ENCODE assay signal across 12 mouse cellular contexts in the genomic region with DNA sequence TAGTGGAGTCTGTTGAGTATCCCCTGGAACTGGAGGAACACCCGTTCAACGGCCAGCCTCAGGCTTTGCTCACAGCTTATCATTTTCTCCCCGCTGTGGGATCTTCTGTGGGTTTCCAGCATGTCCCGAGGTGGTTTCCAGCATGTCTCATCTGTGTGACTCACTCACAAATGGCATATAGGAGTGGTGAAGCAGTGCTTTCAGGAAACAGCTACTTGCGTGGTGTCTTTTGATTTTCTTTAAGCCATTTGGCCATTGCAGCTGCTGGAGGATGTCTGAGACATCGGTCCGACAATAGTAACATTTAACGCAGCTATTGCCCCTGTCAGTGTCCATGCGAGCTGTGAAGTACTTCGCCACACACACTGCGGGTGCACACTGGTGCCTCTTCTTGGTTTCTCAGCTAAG. TPM values are rescaled to one million over a fixed set of nuclear protein-coding genes. Genes with fewer than 3 reads are reported as not detected.
DNase-seq lines count a peak whose midpoint lies in the region; ATAC-seq and TF ChIP-seq lines count a peak whose summit lies in the region.
"Had no signal": no experiment of that assay in that cellular context is flagged by ENCODE, and none has a peak within 500 bp of the region (broad histone marks: within the 10 kb centered on the region; RNA-seq: fewer than 3 reads in every experiment).

No protein-coding gene starts in this region.

- intact Hi-C loops in gastrocnemius, adult 2 months (cut with DNase I) = no loop called here

- peak; percentile 55 for TF ChIP-seq POLR2A in myocyte (IDR thresholded peaks at IDR 0.05; ENCODE audit: insufficient read length, low read depth)

- no peak for TF ChIP-seq CTCF in gastrocnemius, adult 2 months (IDR thresholded peaks at IDR 0.05)

- no peak overlapping the region for H3K4me3 ChIP-seq in gastrocnemius, adult 2 months
- H3K4me3 ChIP-seq in myocyte = no peak overlapping the region
- H3K4me3 ChIP-seq: lung, embryonic 15.5 days had no signal

- peak overlapping the region; percentile 77 for H3K4me2 ChIP-seq in myocyte (ENCODE audit: low read depth)
- H3K4me2 ChIP-seq: lung, embryonic 15.5 days had no signal

- peak; percentile 52 for ATAC-seq in erythroblast, adult 5-6 weeks (replicated peaks; ENCODE audit: low FRiP score, poor library complexity, severe bottlenecking)

- no peaks in the 10 kb centered on the region for H3K79me2 ChIP-seq in myocyte (ENCODE audit: control insufficient read depth, insufficient read depth)

- H3K27ac ChIP-seq in gastrocnemius, adult 2 months = 0 out of 2 replicates have a peak overlapping the region, but pooled peaks have one; percentile 16
- H3K27ac ChIP-seq: kidney, postnatal 0 days; lung, embryonic 15.5 days had no signal

- H3ac ChIP-seq in myocyte (ENCODE audit: control insufficient read depth, insufficient read length) = no peak overlapping the region

- H3K36me3 ChIP-seq in myocyte (ENCODE audit: control insufficient read depth, insufficient read depth) = no peaks in the 10 kb centered on the region
- H3K36me3 ChIP-seq: lung, embryonic 15.5 days had no signal

- H3K27me3 ChIP-seq in myocyte (ENCODE audit: control insufficient read depth, insufficient read depth, insufficient read length) = no peaks in the 10 kb centered on the region
- H3K27me3 ChIP-seq: lung, embryonic 15.5 days had no signal

- no peak for DNase-seq in gastrocnemius, adult 2 months
- no peak for DNase-seq in gastrocnemius, postnatal 10 days
- peak; percentile 42 for DNase-seq in right cerebral cortex, adult 18-20 months
- DNase-seq in right cerebral cortex, postnatal 10 days (ENCODE audit: low spot score in 2 of 2) = no peak
- DNase-seq in layer of hippocampus, adult 9-11 months = no peak
- no peak for DNase-seq in testis, postnatal 14 days (ENCODE audit: low spot score)
- DNase-seq: cerebellum, adult 18-20 months; gastrocnemius, postnatal 14 days had no signal

TF ChIP-seq in myocyte, 11 proteins besides CTCF, POLR2A, EP300 and RAD21:
- TF ChIP-seq POLR2AphosphoS2 (IDR thresholded peaks at IDR 0.05; ENCODE audit: insufficient read length, low read depth) (peak; percentile 62), REST (IDR thresholded peaks at IDR 0.05; ENCODE audit: insufficient read depth, insufficient read length) (no peak), MAX (IDR thresholded peaks at IDR 0.05; ENCODE audit: low read depth) (peak; percentile 81), CEBPB (IDR thresholded peaks at IDR 0.05; ENCODE audit: insufficient read depth, poor library complexity, severe bottlenecking) (peak; percentile 55; the same call in 1 of the 2 replicates), TCF3 (IDR thresholded peaks at IDR 0.05; ENCODE audit: insufficient read length, low read depth) (peak; percentile 29), USF1 (IDR thresholded peaks at IDR 0.05; ENCODE audit: low read depth) (no peak), E2F4 (IDR thresholded peaks at IDR 0.05; ENCODE audit: insufficient read depth) (no peak), MYOD1 (IDR thresholded peaks at IDR 0.05; ENCODE audit: control insufficient read depth in 1 of 3, insufficient read length in 2 of 3, low read depth in 2 of 3) (peak; percentile 96 to 98 (median 96)), TCF12 (IDR thresholded peaks at IDR 0.05; ENCODE audit: insufficient read depth, poor library complexity, severe bottlenecking) (peak; percentile 93), SRF (IDR thresholded peaks at IDR 0.05; ENCODE audit: control insufficient read depth, insufficient read length, low read depth) (no peak), MYOG (IDR thresholded peaks at IDR 0.05; ENCODE audit: control insufficient read depth in 1 of 3, insufficient read depth in 1 of 3, insufficient read length in 2 of 3, low read depth in 2 of 3) (peak; percentile 46 to 95 (median 88))

RNA-seq across cellular contexts. Expression of gene Sh3glb1, which starts 50.7 kb away (rescaled TPM):
- 100 to 1,000 TPM; 328 to 379 TPM for total RNA-seq in gastrocnemius, adult 2 months (2021)
- total RNA-seq in gastrocnemius, postnatal 10 days (2021) = 100 to 1,000 TPM; 310 to 331 TPM
- total RNA-seq in erythroblast, adult 5-6 weeks (2015; ENCODE audit: low replicate concordance) = 120 and 163 TPM in 2 replicates
- total RNA-seq in erythroblast, adult 5-6 weeks (2017; ENCODE audit: low replicate concordance) = 118 and 151 TPM in 2 replicates
- 288 TPM for polyA plus RNA-seq in myocyte (2012; fragmentation: generic; extraction: Trizol)
